Mouse (Mus musculus): ENCODE data around the gene Rpn1. TPM values are rescaled to one million over a fixed set of nuclear protein-coding genes. Genes with fewer than 3 reads are reported as not detected.

The Rpn1 gene
- polyA plus RNA-seq, 1 experiment, result 128 TPM

DNA sequence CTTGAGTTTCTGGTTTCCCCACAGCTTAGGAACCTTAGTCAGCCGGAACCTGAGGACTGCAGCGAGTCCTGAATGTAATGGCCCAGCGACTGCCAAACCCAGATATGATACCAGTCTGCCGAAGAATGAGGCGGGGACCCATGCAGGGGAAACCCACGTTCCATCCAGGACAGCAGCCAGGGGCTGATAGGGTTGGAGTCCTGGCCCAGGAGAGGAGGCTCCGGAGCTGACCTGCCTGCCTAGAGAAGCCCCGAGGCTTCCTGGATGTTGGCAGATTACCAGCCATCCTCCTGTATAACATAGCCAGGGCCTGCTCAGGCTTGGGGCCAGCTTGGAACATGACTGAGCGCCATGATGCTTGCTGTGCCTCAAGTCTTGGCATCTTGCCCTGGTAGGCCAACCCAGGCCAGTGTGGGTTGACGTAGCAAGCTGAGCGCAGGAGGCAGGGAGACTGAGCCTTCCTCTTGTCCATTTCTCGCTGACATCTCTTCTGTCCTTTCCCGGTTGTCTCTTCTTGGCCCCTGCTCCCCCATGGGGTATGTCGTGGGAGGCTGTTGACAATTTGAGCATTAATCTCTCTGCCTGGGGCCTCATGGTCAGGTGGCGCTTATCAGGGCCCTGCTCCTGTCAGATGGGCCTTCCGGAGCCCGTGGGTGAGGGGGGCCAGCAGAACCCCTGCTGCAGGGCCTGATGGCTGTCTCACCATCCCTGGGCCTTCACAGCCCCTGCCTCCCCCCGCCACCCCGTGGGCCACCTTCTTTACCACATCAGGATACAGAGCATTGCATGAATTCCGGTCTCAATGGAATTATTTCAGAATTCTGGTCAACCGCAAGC is 32.3 kb downstream of the Rpn1 start:
- Histone ChIP-seq H3ac (ENCODE audit: control insufficient read depth, insufficient read length) (no peak overlapping the region), H3K36me3 (ENCODE audit: control insufficient read depth, insufficient read depth) (no peaks in the 10 kb centered on the region), H3K27me3 (ENCODE audit: control insufficient read depth, insufficient read depth, insufficient read length) (peaks cover 9% of the 10 kb centered on the region), H3K79me2 (ENCODE audit: control insufficient read depth, insufficient read depth) (no peaks in the 10 kb centered on the region), H3K4me2 (ENCODE audit: low read depth) (no peak overlapping the region), H3K4me3 (no peak overlapping the region)
- TF ChIP-seq POLR2A (IDR thresholded peaks at IDR 0.05; ENCODE audit: insufficient read length, low read depth), result no peak
- TF ChIP-seq TCF3 (IDR thresholded peaks at IDR 0.05; ENCODE audit: insufficient read length, low read depth), result no peak
- no peak for TF ChIP-seq MYOD1 (IDR thresholded peaks at IDR 0.05; ENCODE audit: control insufficient read depth in 1 of 3, insufficient read length in 2 of 3, low read depth in 2 of 3)
- no peak for TF ChIP-seq SRF (IDR thresholded peaks at IDR 0.05; ENCODE audit: control insufficient read depth, insufficient read length, low read depth)
- no peak for TF ChIP-seq MYOG (IDR thresholded peaks at IDR 0.05; ENCODE audit: control insufficient read depth in 1 of 3, insufficient read depth in 1 of 3, insufficient read length in 2 of 3, low read depth in 2 of 3)
- TF ChIP-seq POLR2AphosphoS2 (IDR thresholded peaks at IDR 0.05; ENCODE audit: insufficient read length, low read depth), result no peak
- TF ChIP-seq TCF12 (IDR thresholded peaks at IDR 0.05; ENCODE audit: insufficient read depth, poor library complexity, severe bottlenecking), result no peak
- TF ChIP-seq REST (IDR thresholded peaks at IDR 0.05; ENCODE audit: insufficient read depth, insufficient read length), result no peak
- no peak for TF ChIP-seq E2F4 (IDR thresholded peaks at IDR 0.05; ENCODE audit: insufficient read depth)
- TF ChIP-seq CEBPB (IDR thresholded peaks at IDR 0.05; ENCODE audit: insufficient read depth, poor library complexity, severe bottlenecking), result no peak
- no peak for TF ChIP-seq MAX (IDR thresholded peaks at IDR 0.05; ENCODE audit: low read depth)
- no peak for TF ChIP-seq USF1 (IDR thresholded peaks at IDR 0.05; ENCODE audit: low read depth)

- Histone ChIP-seq H3K4me3 (no peak overlapping the region), H3K27me3 (ENCODE audit: control insufficient read depth, insufficient read depth, insufficient read length) (peaks cover 9% of the 10 kb centered on the region), H3ac (ENCODE audit: control insufficient read depth, insufficient read length) (no peak overlapping the region), H3K4me2 (ENCODE audit: low read depth) (no peak overlapping the region), H3K36me3 (ENCODE audit: control insufficient read depth, insufficient read depth) (no peaks in the 10 kb centered on the region), H3K79me2 (ENCODE audit: control insufficient read depth, insufficient read depth) (no peaks in the 10 kb centered on the region)
- TF ChIP-seq MYOD1 (IDR thresholded peaks at IDR 0.05; ENCODE audit: control insufficient read depth in 1 of 3, insufficient read length in 2 of 3, low read depth in 2 of 3) (no peak), POLR2AphosphoS2 (IDR thresholded peaks at IDR 0.05; ENCODE audit: insufficient read length, low read depth) (no peak), MYOG (IDR thresholded peaks at IDR 0.05; ENCODE audit: control insufficient read depth in 1 of 3, insufficient read depth in 1 of 3, insufficient read length in 2 of 3, low read depth in 2 of 3) (no peak), CEBPB (IDR thresholded peaks at IDR 0.05; ENCODE audit: insufficient read depth, poor library complexity, severe bottlenecking) (no peak), POLR2A (IDR thresholded peaks at IDR 0.05; ENCODE audit: insufficient read length, low read depth) (no peak), MAX (IDR thresholded peaks at IDR 0.05; ENCODE audit: low read depth) (no peak), REST (IDR thresholded peaks at IDR 0.05; ENCODE audit: insufficient read depth, insufficient read length) (no peak), SRF (IDR thresholded peaks at IDR 0.05; ENCODE audit: control insufficient read depth, insufficient read length, low read depth) (no peak), USF1 (IDR thresholded peaks at IDR 0.05; ENCODE audit: low read depth) (no peak), E2F4 (IDR thresholded peaks at IDR 0.05; ENCODE audit: insufficient read depth) (no peak), TCF12 (IDR thresholded peaks at IDR 0.05; ENCODE audit: insufficient read depth, poor library complexity, severe bottlenecking) (no peak), TCF3 (IDR thresholded peaks at IDR 0.05; ENCODE audit: insufficient read length, low read depth) (no peak)
These were observed 32.9 kb downstream of the Rpn1 start for GRCm38 (mm10) chr6:88117184-88117575.

DNA sequence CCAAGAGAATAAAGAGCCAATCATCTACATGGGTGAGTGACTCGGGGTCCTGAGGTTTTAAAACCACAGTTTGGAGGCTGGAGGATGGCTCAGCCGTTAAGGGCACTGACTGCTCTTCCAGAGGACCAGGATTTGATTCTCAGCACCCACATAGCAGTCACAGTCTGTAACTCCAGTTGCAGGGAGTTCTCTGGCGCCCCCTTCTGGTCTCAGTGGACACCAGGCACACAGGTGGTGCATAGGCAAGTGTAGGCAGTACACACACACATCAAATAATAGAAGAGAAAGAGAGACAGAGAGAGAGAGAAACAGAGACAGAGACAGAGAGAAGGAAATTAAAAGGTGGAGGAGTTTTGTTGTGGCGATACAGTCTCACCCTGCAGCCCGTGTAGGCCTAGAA is 35.0 kb downstream of the Rpn1 start:
- H3K4me2 ChIP-seq (ENCODE audit: low read depth), result no peak overlapping the region
- H3K4me3 ChIP-seq, result no peak overlapping the region
- TF ChIP-seq TCF3 (IDR thresholded peaks at IDR 0.05; ENCODE audit: insufficient read length, low read depth), result no peak
- TF ChIP-seq MYOD1 (IDR thresholded peaks at IDR 0.05; ENCODE audit: control insufficient read depth in 1 of 3, insufficient read length in 2 of 3, low read depth in 2 of 3), result no peak
- no peak for TF ChIP-seq MYOG (IDR thresholded peaks at IDR 0.05; ENCODE audit: control insufficient read depth in 1 of 3, insufficient read depth in 1 of 3, insufficient read length in 2 of 3, low read depth in 2 of 3)
- TF ChIP-seq POLR2A (IDR thresholded peaks at IDR 0.05; ENCODE audit: insufficient read length, low read depth), result no peak
- no peak for TF ChIP-seq MAX (IDR thresholded peaks at IDR 0.05; ENCODE audit: low read depth)
- no peak for TF ChIP-seq TCF12 (IDR thresholded peaks at IDR 0.05; ENCODE audit: insufficient read depth, poor library complexity, severe bottlenecking)
- TF ChIP-seq USF1 (IDR thresholded peaks at IDR 0.05; ENCODE audit: low read depth), result no peak
- no peak for TF ChIP-seq CEBPB (IDR thresholded peaks at IDR 0.05; ENCODE audit: insufficient read depth, poor library complexity, severe bottlenecking)
- TF ChIP-seq REST (IDR thresholded peaks at IDR 0.05; ENCODE audit: insufficient read depth, insufficient read length), result no peak
- TF ChIP-seq POLR2AphosphoS2 (IDR thresholded peaks at IDR 0.05; ENCODE audit: insufficient read length, low read depth), result no peak
- TF ChIP-seq SRF (IDR thresholded peaks at IDR 0.05; ENCODE audit: control insufficient read depth, insufficient read length, low read depth), result no peak
- TF ChIP-seq E2F4 (IDR thresholded peaks at IDR 0.05; ENCODE audit: insufficient read depth), result no peak
- H3K36me3 ChIP-seq (ENCODE audit: control insufficient read depth, insufficient read depth), result no peaks in the 10 kb centered on the region
- H3ac ChIP-seq (ENCODE audit: control insufficient read depth, insufficient read length), result no peak overlapping the region
- no peaks in the 10 kb centered on the region for H3K79me2 ChIP-seq (ENCODE audit: control insufficient read depth, insufficient read depth)
- H3K27me3 ChIP-seq (ENCODE audit: control insufficient read depth, insufficient read depth, insufficient read length), result peaks cover 5% of the 10 kb centered on the region

- TF ChIP-seq SRF (IDR thresholded peaks at IDR 0.05; ENCODE audit: control insufficient read depth, insufficient read length, low read depth), result no peak
- TF ChIP-seq E2F4 (IDR thresholded peaks at IDR 0.05; ENCODE audit: insufficient read depth), result no peak
- TF ChIP-seq TCF3 (IDR thresholded peaks at IDR 0.05; ENCODE audit: insufficient read length, low read depth), result no peak
- no peak for TF ChIP-seq POLR2A (IDR thresholded peaks at IDR 0.05; ENCODE audit: insufficient read length, low read depth)
- no peak for TF ChIP-seq REST (IDR thresholded peaks at IDR 0.05; ENCODE audit: insufficient read depth, insufficient read length)
- Histone ChIP-seq H3K36me3 (ENCODE audit: control insufficient read depth, insufficient read depth) (no peaks in the 10 kb centered on the region), H3ac (ENCODE audit: control insufficient read depth, insufficient read length) (no peak overlapping the region), H3K4me2 (ENCODE audit: low read depth) (no peak overlapping the region), H3K79me2 (ENCODE audit: control insufficient read depth, insufficient read depth) (no peaks in the 10 kb centered on the region), H3K27me3 (ENCODE audit: control insufficient read depth, insufficient read depth, insufficient read length) (peaks cover 5% of the 10 kb centered on the region), H3K4me3 (no peak overlapping the region)
These were observed 36.5 kb downstream of the Rpn1 start for GRCm38 (mm10) chr6:88120813-88121212.

Data from myocyte (in vitro differentiated cells).